Mouse (Mus musculus) forebrain, embryonic 14.5 days (tissue): ENCODE data around the gene Celf2. TPM values are rescaled to one million over a fixed set of nuclear protein-coding genes. Genes with fewer than 3 reads are reported as not detected.
A peak's percentile ranks its signal among the peaks of the same experiment; 100 is the strongest.
"Not testable (repeated sequence)": the region's sequence is repeated elsewhere in the genome, so short reads cannot be mapped to it uniquely, and the experiment has no call there.

Source experiments
- ATAC-seq: fragments of 200-750 bp; cut with Nextera tagmentation; 2 replicates; pipeline ENCODE4 v1.8.0; 2017; ENCODE audit warnings: mild to moderate bottlenecking, moderate library complexity
- DNase-seq: peaks from one replicate; pipeline ENCODE4 v3.0.0-alpha.2; 2015; ENCODE audit warnings: low spot score
- H3K27ac ChIP-seq: fragments of 300-500 bp; sonication (generic); 2 replicates; pipeline ENCODE4 v1.5.1; 2014; ENCODE audit warnings: low read depth, mild to moderate bottlenecking, control low read depth, low read length, moderate library complexity
- H3K27me3 ChIP-seq: fragments of 300-500 bp; sonication (generic); replicated peaks from 2 replicates; pipeline ENCODE4 v1.6.1; 2014; ENCODE audit warnings: low read length, control low read depth, mixed read lengths; ENCODE audit not compliant: control insufficient read depth, insufficient read depth
- H3K36me3 ChIP-seq: fragments of 300-500 bp; sonication (generic); 2 replicates; pipeline ENCODE4 v1.6.1; 2014; ENCODE audit warnings: low read length, control low read depth; ENCODE audit not compliant: control insufficient read depth, insufficient read depth
- H3K4me1 ChIP-seq: fragments of 300-500 bp; sonication (generic); 2 replicates; pipeline ENCODE4 v1.6.1; 2014; ENCODE audit warnings: antibody characterized with exemption, low read length, control low read depth; ENCODE audit not compliant: control insufficient read depth, insufficient read depth
- H3K4me2 ChIP-seq: fragments of 300-500 bp; sonication (generic); 2 replicates; pipeline ENCODE4 v1.6.1; 2014; ENCODE audit warnings: mild to moderate bottlenecking, control low read depth, low read length
- H3K4me3 ChIP-seq: fragments of 300-500 bp; sonication (generic); 2 replicates; pipeline ENCODE4 v1.5.1; 2014; ENCODE audit warnings: low read depth, low read length, control low read depth
- H3K9ac ChIP-seq: fragments of 300-500 bp; sonication (generic); 2 replicates; pipeline ENCODE4 v1.6.1; 2014; ENCODE audit warnings: mild to moderate bottlenecking, low read length, control low read depth, moderate library complexity
- H3K9me3 ChIP-seq: fragments of 300-500 bp; sonication (generic); replicated peaks from 2 replicates; pipeline ENCODE4 v1.6.1; 2016; ENCODE audit warnings: low read length, control low read depth, mixed read lengths; ENCODE audit not compliant: control insufficient read depth
- WGBS: fragments of 180-500 bp; shearing (Covaris S2); extraction: QIAGEN DNeasy Blood & Tissue Kit; methylation state at CpG from one replicate; pipeline ENCODE4 v1.1.7; 2014; 5-methylcytosine and 5-hydroxymethylcytosine counted together
- polyA plus RNA-seq: library from polyadenylated mRNA; unstranded; fragments of >200 nt; fragmentation: Nextera tagmentation; extraction: Ambion mirVana; gene quantifications from 2 replicates; pipeline ENCODE4 v1.2.1, GENCODE M21; 2014

Gene Celf2
- polyA plus RNA-seq, 1 experiment from 2014 or later: 198 TPM

- ATAC-seq, H3K4me3 ChIP-seq, H3K4me2 ChIP-seq, H3K9me3 ChIP-seq, H3K27ac ChIP-seq, H3K4me1 ChIP-seq, H3K9ac ChIP-seq, H3K27me3 ChIP-seq, DNase-seq: not testable (repeated sequence)
- WGBS: 93% methylated on average over 3 of the region's 3 CpGs
- peaks cover 33% of the 10 kb centered on the region for H3K36me3 ChIP-seq
Observed at GRCm38 (mm10) chr2:6575316-6575715, 934.0 kb downstream of the Celf2 start.

- H3K27me3 ChIP-seq: no peaks in the 10 kb centered on the region
- ATAC-seq: no peak
- no peak overlapping the region for H3K4me2 ChIP-seq
- no peak overlapping the region for H3K9ac ChIP-seq
- no peaks in the 10 kb centered on the region for H3K9me3 ChIP-seq
- no peaks in the 10 kb centered on the region for H3K4me1 ChIP-seq
- WGBS: 79% methylated on average over 2 of the region's 2 CpGs
- H3K36me3 ChIP-seq: peaks cover 24% of the 10 kb centered on the region
- no peak overlapping the region for H3K4me3 ChIP-seq
- H3K27ac ChIP-seq: no peak overlapping the region
- no peak for DNase-seq
Observed at GRCm38 (mm10) chr2:6573640-6574039, 935.7 kb downstream of the Celf2 start.

GRCm38 (mm10) chr2:6572976-6573375 is 936.4 kb downstream of the Celf2 start:
- H3K27me3 ChIP-seq: no peaks in the 10 kb centered on the region
- peaks cover 24% of the 10 kb centered on the region for H3K36me3 ChIP-seq
- no peak overlapping the region for H3K4me3 ChIP-seq
- ATAC-seq (no peak), DNase-seq (no peak)
- 86% methylated on average over 5 of the region's 5 CpGs for WGBS
- H3K9ac ChIP-seq: no peak overlapping the region
- H3K4me1 ChIP-seq: no peaks in the 10 kb centered on the region
- no peaks in the 10 kb centered on the region for H3K9me3 ChIP-seq
- no peak overlapping the region for H3K27ac ChIP-seq
- H3K4me2 ChIP-seq: no peak overlapping the region

GRCm38 (mm10) chr2:6569040-6569542 is 940.3 kb downstream of the Celf2 start:
- Histone ChIP-seq H3K4me2 (no peak overlapping the region), H3K9ac (no peak overlapping the region), H3K9me3 (no peaks in the 10 kb centered on the region), H3K4me1 (no peaks in the 10 kb centered on the region), H3K27me3 (no peaks in the 10 kb centered on the region), H3K27ac (no peak overlapping the region), H3K4me3 (no peak overlapping the region), H3K36me3 (peaks cover 11% of the 10 kb centered on the region)
- peak; percentile 46 for DNase-seq
- WGBS: 84% methylated on average over 1 of the region's 1 CpGs
- ATAC-seq: no peak

GRCm38 (mm10) chr2:6565175-6565574 is 944.2 kb downstream of the Celf2 start:
- no peaks in the 10 kb centered on the region for H3K27me3 ChIP-seq

GRCm38 (mm10) chr2:6561337-6561736 is 948.0 kb downstream of the Celf2 start:
- no peak overlapping the region for H3K9ac ChIP-seq
- no peak for ATAC-seq
- H3K36me3 ChIP-seq: peaks cover 24% of the 10 kb centered on the region
- no peak overlapping the region for H3K4me2 ChIP-seq
- no peak for DNase-seq
- 94% methylated on average over 3 of the region's 3 CpGs for WGBS
- H3K4me1 ChIP-seq: no peaks in the 10 kb centered on the region
- no peak overlapping the region for H3K4me3 ChIP-seq
- H3K9me3 ChIP-seq: no peaks in the 10 kb centered on the region
- no peak overlapping the region for H3K27ac ChIP-seq
- no peaks in the 10 kb centered on the region for H3K27me3 ChIP-seq

More at GRCm38 (mm10) chr2:6565175-6565574, 944.2 kb downstream of the Celf2 start:
- whole genome bisulfite sequencing: 91% methylated on average over 3 of the region's 3 CpGs
- Histone ChIP-seq H3K4me1 (no peaks in the 10 kb centered on the region), H3K4me2 (no peak overlapping the region), H3K4me3 (no peak overlapping the region), H3K9me3 (no peaks in the 10 kb centered on the region), H3K9ac (no peak overlapping the region), H3K36me3 (peaks cover 7% of the 10 kb centered on the region; the same call in 1 of the 2 replicates), H3K27ac (no peak overlapping the region; the same call in 1 of the 2 replicates)
- no peak for ATAC-seq
- DNase-seq: no peak

GRCm38 (mm10) chr2:6560802-6561201 is 948.6 kb downstream of the Celf2 start:
- DNase-seq: no peak
- WGBS: 97% methylated on average over 3 of the region's 3 CpGs

GRCm38 (mm10) chr2:6559581-6559980 is 949.8 kb downstream of the Celf2 start:
- 95% methylated on average over 2 of the region's 2 CpGs for WGBS
- H3K27ac ChIP-seq: no peak overlapping the region

More at GRCm38 (mm10) chr2:6560802-6561201, 948.6 kb downstream of the Celf2 start:
- Histone ChIP-seq H3K4me3 (no peak overlapping the region), H3K9ac (no peak overlapping the region), H3K27me3 (no peaks in the 10 kb centered on the region), H3K4me2 (no peak overlapping the region), H3K4me1 (no peaks in the 10 kb centered on the region), H3K27ac (no peak overlapping the region), H3K36me3 (peaks cover 24% of the 10 kb centered on the region), H3K9me3 (no peaks in the 10 kb centered on the region)
- ATAC-seq: no peak

GRCm38 (mm10) chr2:6558303-6559254 is 950.8 kb downstream of the Celf2 start:
- 87% methylated on average over 14 of the region's 14 CpGs for WGBS

More at GRCm38 (mm10) chr2:6559581-6559980, 949.8 kb downstream of the Celf2 start:
- Histone ChIP-seq H3K9me3 (no peaks in the 10 kb centered on the region), H3K4me3 (no peak overlapping the region), H3K4me1 (no peaks in the 10 kb centered on the region), H3K9ac (no peak overlapping the region), H3K36me3 (peaks cover 34% of the 10 kb centered on the region), H3K27me3 (no peaks in the 10 kb centered on the region), H3K4me2 (no peak overlapping the region)
- DNase-seq: no peak
- ATAC-seq: no peak

More at GRCm38 (mm10) chr2:6558303-6559254, 950.8 kb downstream of the Celf2 start:
- Histone ChIP-seq H3K9me3 (no peaks in the 10 kb centered on the region), H3K4me2 (no peak overlapping the region), H3K4me1 (no peaks in the 10 kb centered on the region), H3K27me3 (no peaks in the 10 kb centered on the region), H3K9ac (no peak overlapping the region), H3K36me3 (peaks cover 44% of the 10 kb centered on the region), H3K27ac (no peak overlapping the region), H3K4me3 (no peak overlapping the region)
- DNase-seq (no peak), ATAC-seq (no peak)
